Mouse (Mus musculus) left cerebral cortex, postnatal 10 days (tissue): ENCODE data around the gene Gm10160. TPM values are rescaled to one million over a fixed set of nuclear protein-coding genes. Genes with fewer than 3 reads are reported as not detected.
"Not testable (repeated sequence)": the region's sequence is repeated elsewhere in the genome, so short reads cannot be mapped to it uniquely, and the experiment has no call there.

ENCODE experiments used
- DNase-seq, 2 experiments: peaks; one replicate each; pipeline ENCODE4 v3.0.0; 2021 to 2022; ENCODE audit warnings: low spot score in 2 of 2, mixed read lengths in 1 of 2; ENCODE audit errors: extremely low spot score in 1 of 2
- intact Hi-C: fragments of 180-260 bp; cut with DNase I; formaldehyde crosslinking; loops from one replicate; pipeline ENCODE4 v1.15.1; 2025
- total RNA-seq, 2 experiments: library from RNA; stranded (reverse); gene quantifications; 2 replicates each; pipeline ENCODE4 v1.2.3; 2021

The Gm10160 gene
- total RNA-seq, 2 experiments from 2014 or later = not detected

GRCm38 (mm10) chr7:81837771-81838170 lies 17.8 kb downstream of the Gm10160 start:
- intact Hi-C loops, DNase-seq: not testable (repeated sequence)

- intact Hi-C loops = no loop called here
- no peak for DNase-seq
Measured at GRCm38 (mm10) chr7:81835430-81835829, 20.2 kb downstream of the Gm10160 start.

- no peak for DNase-seq
- intact Hi-C loops = no loop called here
Measured at GRCm38 (mm10) chr7:81834847-81835246, 20.7 kb downstream of the Gm10160 start.

GRCm38 (mm10) chr7:81829379-81829894 lies 26.2 kb downstream of the Gm10160 start, which contains the start of gene Btbd1:
Gene Btbd1, minus strand, starts transcription at chr7:81829431.
- DNase-seq = peak; percentile 66 to 94
- intact Hi-C loops = loop anchor here (10.0 kb wide), 1 partner anchor 105 kb away; the partner anchor contains the start of gene Hdgfl3

GRCm38 (mm10) chr7:81828681-81829378 lies 26.8 kb downstream of the Gm10160 start:
- peak; percentile 52 to 67 for DNase-seq
- intact Hi-C loops = loop anchor here (10.0 kb wide), 1 partner anchor 106 kb away; the partner anchor contains the start of gene Hdgfl3

- intact Hi-C loops = loop anchor here (10.0 kb wide), 1 partner anchor 107 kb away; the partner anchor contains the start of gene Hdgfl3
- DNase-seq = no peak
Measured at GRCm38 (mm10) chr7:81827806-81828667, 27.6 kb downstream of the Gm10160 start.

GRCm38 (mm10) chr7:81825381-81825780 lies 30.2 kb downstream of the Gm10160 start:
- DNase-seq = peak in 1 of 2 experiments; percentile 66
- intact Hi-C loops = loop anchor here (10.0 kb wide), 1 partner anchor 109 kb away; the partner anchor contains the start of gene Hdgfl3

GRCm38 (mm10) chr7:81824906-81825305 lies 30.7 kb downstream of the Gm10160 start:
- intact Hi-C loops = loop anchor here (10.0 kb wide), 1 partner anchor 110 kb away; the partner anchor contains the start of gene Hdgfl3
- no peak for DNase-seq

GRCm38 (mm10) chr7:81806067-81806466 lies 49.5 kb downstream of the Gm10160 start:
- no peak for DNase-seq
- intact Hi-C loops = no loop called here

Other genes starting within 250 kb of the Gm10160 start
- gene Homer2, start 148.3 kb downstream of the Gm10160 start, total RNA-seq = 10 to 100 TPM; 68.1 to 71.6 TPM
- gene Ramac, start 92.9 kb downstream of the Gm10160 start, total RNA-seq = 10 to 100 TPM; 67.2 to 71.9 TPM
- 10 to 100 TPM; 29.1 to 33.5 TPM for gene 3110040N11Rik, start 66.3 kb downstream of the Gm10160 start, total RNA-seq
- gene Btbd1, start 26.4 kb downstream of the Gm10160 start, total RNA-seq = 100 to 1,000 TPM; 135 to 138 TPM
- gene Tm6sf1, start 3.2 kb upstream of the Gm10160 start, total RNA-seq = 10 to 100 TPM; 31.8 to 33.5 TPM
- gene Hdgfl3, start 78.7 kb upstream of the Gm10160 start, total RNA-seq = 10 to 100 TPM; 85.7 to 89.1 TPM
- gene Bnc1, start 136.5 kb upstream of the Gm10160 start, total RNA-seq = not detected